Mouse (Mus musculus) heart, postnatal 10 days (tissue): ENCODE measurements around the gene Ror1. TPM values are rescaled to one million over a fixed set of nuclear protein-coding genes. Genes with fewer than 3 reads are reported as not detected.

Experiments
- DNase-seq, 2 experiments: peaks; one replicate each; pipeline ENCODE4 v3.0.0; 2021
- intact Hi-C: fragments of 180-260 bp; cut with DNase I; formaldehyde crosslinking; loops from one replicate; pipeline ENCODE4 v1.15.1; 2025
- total RNA-seq, 2 experiments: library from RNA; stranded (reverse); gene quantifications; 2 replicates each; pipeline ENCODE4 v1.2.3; 2021

Gene Ror1
- total RNA-seq, 2 experiments from 2014 or later: 23.5 to 24.0 TPM

DNA sequence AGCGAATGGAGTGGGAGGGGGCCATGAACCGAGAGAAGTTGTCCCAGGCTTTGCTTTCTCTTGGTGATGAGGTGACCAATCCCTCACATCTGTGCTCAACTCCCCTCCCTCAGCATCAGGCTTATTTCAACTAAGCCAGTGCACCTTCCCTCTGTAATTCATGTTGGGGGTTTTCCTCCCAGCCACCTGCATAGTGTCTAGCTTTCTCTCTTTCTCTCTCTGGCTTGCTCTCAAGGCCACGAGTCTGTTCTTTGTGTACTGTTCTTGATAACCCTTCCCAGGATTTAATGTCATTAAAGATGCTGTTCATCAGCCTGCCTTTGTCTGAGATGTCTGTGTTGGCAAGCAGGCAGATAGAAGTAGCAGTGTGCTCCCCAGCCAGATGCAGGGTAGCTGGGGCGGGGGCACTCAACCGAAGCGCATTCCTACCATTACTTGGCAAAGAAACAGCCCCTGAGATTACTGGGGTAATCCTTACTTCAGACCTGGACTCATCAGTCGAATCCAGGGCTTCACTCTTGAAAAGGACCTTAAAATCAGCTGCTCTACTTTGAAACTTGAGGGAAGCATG, 59.1 kb downstream of the Ror1 start:
- DNase-seq: no peak
- intact Hi-C loops: no loop called here

DNA sequence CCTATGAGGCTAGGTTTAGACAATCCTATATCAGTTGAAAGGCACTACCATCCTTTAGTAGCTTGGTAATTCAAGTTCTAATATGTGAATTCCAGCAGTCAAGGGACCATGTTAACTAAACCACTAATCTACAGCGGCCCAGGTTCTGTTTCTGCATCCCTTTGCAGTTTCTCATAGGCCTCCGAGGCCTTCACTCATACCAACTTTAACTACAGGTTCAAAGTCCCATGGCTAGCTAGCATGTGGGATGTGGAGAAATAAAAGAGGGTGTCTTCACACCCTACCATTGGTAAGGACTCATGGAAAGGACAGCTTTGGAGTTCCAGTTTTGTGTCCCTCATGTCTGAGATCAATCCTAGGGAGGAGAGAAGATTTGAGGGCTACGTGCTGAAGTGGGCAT, 60.1 kb downstream of the Ror1 start:
- DNase-seq: no peak
- intact Hi-C loops: no loop called here

DNA sequence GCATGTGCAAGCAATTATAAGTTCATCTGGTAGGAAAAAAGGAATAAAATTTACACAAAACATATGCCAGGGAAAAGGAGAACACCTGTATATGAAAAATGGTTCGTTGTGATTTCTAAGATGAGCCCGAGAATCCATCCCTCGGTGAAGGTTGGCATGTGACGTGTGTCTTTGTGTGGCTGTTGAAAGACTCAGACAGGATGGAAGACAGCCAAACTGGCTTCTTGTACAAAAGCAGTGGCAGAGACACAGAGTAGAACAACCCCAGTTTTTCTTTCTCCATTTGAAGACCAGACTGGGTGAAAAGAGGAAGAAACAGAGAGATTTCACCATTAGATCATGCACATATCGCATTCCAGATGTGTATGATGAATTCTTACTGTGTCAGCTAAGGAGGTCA, 62.8 kb downstream of the Ror1 start:
- intact Hi-C loops: no loop called here
- no peak for DNase-seq

DNA sequence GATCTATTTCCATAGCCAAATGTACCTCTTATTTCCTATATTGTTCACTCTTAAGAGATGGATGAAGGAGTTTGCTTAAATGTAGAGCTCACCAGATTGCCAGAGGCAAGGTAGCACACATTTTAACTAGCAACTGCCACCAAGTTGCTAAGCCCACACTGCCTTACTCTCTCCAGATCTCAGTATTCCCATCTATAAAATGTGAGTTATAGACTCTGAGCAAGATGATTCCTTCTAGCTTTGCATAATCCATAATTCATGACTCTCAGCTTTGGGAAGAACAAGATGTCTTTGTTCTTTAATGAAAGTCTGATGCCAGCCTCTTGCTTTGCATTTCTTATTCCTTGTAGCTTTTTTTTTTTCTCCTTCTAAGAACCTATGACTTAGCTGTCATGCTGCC, 64.6 kb downstream of the Ror1 start:
- DNase-seq: no peak
- intact Hi-C loops: loop anchor here (5.0 kb wide), 1 partner anchor 63 kb away; the partner anchor contains the start of gene Ror1

DNA sequence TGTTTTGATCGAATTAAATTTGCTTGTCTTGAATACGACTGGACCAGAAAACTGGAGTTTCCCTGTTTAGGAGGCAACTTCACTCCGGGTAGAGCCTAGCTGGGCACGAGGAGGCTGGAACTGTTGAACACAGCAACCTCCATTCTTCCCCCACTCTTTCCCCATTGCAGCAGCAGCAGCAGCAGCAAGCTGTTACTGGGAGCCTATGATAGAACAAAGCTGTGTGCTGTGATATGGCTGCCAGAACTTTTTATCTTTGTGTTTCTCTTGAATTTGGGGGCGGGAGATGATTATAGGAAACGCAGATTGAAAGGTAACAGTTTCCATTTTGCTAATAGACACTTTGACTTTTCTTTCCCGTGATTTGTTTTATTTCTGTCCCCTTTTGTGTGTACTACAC, 70.2 kb downstream of the Ror1 start:
- intact Hi-C loops: no loop called here
- DNase-seq: peak in 1 of 2 experiments; percentile 33

DNA sequence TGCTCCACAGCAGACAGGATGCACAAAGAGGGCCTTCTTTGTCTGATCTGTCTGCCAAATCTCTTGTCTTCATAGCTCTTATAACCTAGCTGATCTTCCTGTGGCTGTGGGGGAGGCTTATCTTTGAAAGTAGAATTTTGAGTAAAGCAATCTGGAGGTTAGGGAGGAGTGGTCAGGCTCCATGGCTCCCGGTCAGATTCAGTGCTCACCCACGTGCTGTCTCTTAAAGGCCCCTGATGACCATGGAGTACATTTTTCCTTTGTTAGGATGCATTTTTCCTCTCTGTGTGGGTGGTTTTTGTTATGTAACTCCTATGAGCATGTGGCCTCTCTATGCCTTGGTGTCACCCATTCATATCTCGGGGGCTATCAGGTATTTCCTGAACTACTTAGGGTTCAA, 71.3 kb downstream of the Ror1 start:
- DNase-seq: peak in 1 of 2 experiments; percentile 29
- intact Hi-C loops: no loop called here

DNA sequence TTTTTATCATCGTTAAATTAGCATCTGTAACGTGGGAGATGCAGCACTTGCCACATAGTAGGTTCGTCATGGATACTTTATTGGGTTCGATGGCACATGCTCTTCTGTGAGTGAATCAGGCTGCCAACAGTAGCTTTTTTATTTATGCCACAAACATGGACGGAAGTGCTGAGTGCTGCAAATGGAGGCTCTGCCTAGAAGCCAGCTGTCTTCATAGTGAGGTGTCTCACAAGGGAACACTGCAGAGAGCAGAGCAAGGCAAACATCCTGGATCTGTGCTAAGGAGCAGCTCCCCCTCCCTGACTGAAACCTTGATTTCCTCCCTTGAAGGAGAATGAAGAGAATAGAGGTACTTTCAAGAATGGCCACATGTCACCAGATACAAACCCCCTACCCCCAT, 74.1 kb downstream of the Ror1 start:
- intact Hi-C loops: no loop called here
- DNase-seq: peak in 1 of 2 experiments; percentile 22

DNA sequence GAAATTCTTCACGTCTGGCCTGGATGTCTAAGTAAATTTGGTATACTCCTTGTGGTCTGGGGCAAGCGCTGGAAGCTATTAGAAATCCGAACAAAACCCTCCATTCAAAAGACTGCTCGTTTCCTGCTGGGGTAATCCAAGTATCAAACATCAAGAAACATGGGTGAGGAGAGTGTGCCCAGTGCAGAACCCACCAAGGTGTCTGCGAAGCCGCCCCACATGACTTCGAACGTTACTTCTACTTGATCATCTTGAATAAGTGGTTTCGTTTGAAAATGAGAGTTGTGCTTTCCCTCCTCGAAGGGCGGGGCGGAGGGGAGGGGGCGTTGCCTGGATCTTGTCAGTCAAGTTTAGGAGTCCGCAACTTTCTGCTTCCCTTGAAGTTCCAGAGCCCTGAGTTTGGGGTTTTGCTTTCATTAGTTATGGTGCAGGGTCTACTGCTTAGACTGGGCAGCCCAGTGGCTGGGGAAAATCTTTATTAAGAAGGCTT, 74.6 kb downstream of the Ror1 start:
- DNase-seq: peak in 1 of 2 experiments; percentile 30
- intact Hi-C loops: no loop called here

DNA sequence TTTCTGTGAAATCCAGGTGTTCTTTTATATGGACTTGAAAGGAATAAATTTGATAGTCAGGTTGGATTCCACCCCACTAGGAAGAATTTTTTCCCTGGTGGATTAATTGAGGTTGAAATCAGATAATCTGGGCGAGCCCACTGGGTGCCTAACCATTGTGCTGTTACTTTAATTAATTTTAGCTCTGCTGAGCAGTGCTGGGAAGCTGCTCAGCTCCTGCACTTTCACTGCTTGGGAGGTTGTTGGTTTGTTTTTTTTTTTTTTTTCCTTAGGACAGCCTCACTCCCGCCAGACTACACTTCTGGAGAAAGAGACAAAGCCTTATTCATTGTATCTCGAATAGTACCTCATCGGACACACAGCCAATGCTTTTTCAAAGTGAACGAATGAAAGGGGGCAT, 75.2 kb downstream of the Ror1 start:
- DNase-seq: no peak
- intact Hi-C loops: no loop called here

DNA sequence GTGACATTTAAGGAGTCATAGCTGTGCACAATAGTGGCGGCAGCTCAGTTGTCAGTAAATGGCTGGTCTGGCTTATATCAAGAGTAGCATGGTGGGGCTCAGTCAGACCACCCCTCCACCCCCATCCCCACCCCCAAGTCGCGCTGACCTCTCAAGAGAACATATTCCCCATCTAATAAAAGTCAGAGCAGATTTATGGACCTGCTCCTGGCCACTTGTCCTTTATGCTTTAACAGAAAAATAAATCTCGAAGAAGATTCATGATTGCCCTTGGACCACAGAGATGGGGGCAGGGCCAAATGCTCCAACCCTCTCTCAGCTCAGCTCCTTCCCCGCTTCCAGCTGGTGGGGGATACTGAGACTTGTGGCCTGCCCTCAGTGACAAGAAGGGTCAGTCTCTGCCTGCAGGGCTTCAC, 75.9 kb downstream of the Ror1 start:
- DNase-seq: no peak
- intact Hi-C loops: no loop called here

DNA sequence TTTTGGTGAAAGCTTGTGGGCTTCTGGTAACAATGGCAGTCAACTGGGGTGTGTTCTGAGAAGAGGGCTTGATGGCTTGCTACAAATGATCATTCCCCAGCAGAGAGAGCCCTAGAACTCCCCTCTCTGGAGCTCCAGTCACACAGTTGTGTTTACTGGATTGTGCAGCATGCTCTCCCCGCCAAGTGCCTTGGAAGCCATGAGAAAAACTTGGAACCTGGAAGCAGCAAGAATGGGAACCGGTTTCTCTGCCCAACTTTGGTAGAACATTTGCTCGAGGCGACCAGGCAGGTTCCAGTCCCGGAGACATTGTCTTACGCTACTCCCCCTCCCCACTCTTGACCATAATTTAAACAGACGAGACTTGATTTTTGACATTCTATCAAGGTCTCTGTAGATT, 80.0 kb downstream of the Ror1 start:
- intact Hi-C loops: no loop called here
- peak; percentile 35 to 45 for DNase-seq

DNA sequence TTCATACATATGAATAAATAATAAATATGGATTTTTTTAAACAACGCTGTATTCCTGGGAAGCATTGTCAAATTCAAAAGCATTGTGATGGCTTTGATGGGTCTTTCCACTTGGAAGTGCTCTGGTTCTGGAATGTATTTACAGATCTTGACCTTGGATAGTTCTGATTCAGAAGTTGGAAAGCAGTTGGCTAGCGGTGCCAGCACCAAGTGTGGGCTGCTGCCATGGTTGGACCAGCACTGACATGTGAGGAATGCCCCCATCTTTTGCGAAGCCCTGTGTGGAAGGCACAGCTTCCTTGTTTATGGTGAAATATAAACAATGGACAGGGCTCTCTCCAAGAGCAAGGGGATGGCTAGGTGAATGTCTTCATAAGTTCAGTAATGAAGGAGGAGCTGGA, 82.7 kb downstream of the Ror1 start:
- intact Hi-C loops: no loop called here
- DNase-seq: no peak

DNA sequence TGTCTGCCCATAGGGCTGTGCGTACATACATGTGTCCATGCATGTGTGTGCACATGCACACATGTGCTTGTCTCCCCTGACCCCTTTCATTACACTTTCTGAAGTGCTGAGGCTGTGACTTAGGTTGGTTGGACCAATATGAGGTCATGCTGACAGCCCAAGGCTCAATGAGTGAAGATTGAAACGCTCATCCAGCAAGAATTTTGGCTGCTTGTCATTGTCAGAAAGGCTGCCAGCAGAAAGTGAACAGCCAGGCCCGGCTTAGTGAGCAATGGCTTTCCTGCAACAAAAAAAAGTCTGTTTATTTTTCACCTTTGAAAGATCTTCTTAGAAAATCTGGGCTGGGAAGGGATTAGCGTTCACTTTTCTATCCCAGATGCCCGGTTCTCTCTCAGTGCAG, 86.1 kb downstream of the Ror1 start:
- intact Hi-C loops: no loop called here
- peak; percentile 88 to 89 for DNase-seq

DNA sequence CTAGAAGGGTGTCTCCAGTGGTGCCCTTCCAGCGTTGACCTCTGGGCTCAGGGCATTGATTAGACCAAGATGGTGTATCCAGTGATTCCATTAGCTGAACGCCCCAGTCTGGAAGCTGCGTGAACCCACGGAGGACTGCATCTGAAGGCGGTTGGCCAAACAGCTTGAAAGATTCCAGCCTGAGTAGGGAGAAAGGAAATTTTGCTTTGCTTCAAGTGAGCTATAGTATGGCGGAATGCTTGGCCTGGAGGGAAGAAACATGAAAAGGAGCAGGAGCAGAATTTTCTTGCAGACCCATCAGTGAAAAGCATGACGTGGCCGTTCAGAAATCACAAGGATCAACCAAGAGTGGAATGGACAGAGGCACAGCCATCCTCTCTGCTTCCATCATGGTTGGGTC, 91.2 kb downstream of the Ror1 start:
- no peak for DNase-seq
- intact Hi-C loops: no loop called here

DNA sequence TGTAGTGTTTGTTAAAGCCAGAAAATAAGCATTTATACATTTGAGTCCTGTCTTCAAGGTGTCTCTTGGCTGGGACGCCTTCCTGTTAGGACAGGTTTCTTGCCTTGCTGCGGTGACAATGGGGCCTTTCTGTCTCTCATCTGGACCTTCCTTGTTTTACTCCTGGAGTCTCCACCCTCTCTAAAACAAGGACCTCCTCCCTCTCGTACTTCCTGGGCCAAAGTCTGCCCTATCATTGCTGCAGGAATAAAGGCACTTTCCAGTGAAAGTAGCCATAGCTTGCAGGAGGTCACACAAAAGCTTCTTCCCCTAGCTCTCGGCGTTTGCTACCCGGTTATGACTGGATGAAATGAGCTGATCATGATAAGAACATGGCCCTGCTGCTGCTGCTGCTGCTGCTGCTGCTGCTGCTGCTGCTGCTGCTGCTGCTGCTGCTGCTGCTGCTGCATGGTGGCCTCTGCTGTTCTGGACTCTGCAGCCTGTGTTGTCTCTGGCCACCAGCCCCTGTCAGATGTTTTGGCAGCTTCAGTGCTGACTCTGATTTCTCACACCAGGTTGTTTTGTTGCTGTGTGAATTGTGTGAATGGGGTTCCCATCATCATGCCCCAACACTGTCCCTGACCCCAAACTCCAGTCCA, 92.1 kb downstream of the Ror1 start:
- intact Hi-C loops: no loop called here
- no peak for DNase-seq

DNA sequence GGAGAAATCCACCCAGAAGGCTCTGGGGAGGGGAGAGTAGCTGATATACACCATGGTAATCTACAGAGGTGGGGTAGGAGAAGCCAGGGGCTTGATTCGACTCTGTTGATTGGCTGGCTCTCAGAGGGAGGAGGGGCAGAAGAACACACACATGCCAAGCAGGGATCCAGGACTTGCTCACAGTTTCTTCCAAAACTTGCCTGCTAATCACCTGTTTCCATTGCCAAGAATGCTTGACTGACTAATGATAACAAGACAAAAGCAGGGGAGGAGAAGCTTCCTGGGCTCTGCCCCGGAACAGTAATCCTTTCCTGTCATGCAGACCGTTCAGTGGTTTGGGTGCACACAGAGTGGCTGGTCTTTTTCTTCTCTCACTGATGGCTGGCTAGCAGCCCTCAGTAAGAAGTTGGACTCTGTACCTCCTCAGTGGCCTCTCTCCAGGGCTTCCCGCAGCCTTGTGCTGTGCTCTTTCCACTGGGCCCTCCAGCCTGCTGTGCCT, 92.7 kb downstream of the Ror1 start:
- peak; percentile 70 to 73 for DNase-seq
- intact Hi-C loops: no loop called here

DNA sequence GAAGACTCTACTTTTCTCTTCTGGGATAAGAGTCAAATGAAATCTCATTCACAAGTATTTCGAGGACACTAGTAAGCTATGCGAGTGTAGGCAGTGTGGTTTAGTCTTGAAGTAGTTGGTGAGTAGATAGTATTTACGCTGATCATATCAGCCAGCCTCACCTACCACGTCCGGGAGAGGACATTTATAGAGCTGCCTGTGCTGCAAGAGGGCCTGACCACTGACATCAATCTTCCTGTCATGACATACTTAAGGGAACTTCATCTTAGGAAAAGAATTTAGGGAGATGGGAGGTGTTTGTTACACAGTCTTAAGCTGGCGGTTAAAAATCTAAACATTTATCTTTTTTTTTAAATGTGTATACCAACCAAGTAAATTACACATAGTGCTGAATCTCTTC, 95.9 kb downstream of the Ror1 start:
- intact Hi-C loops: no loop called here
- DNase-seq: no peak

DNA sequence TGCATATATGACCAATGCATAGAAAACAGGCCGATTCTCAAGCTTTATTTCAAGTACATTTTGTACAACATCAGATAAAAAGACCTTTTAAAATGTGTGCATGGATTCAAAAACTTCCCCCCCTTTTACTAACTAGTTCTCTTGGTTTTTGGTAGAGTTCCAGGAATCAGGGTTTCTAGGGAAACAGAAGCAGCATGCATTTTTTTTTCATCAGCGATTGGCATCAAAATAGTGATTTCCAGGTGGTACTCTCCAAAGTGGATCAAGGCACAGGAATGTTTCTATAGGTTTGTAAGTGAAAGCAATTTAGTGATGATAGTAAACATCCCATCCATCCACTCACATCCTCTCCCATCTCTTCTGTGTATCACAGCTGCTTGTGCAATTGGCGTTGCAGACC, 98.5 kb downstream of the Ror1 start:
- DNase-seq: no peak
- intact Hi-C loops: no loop called here

DNA sequence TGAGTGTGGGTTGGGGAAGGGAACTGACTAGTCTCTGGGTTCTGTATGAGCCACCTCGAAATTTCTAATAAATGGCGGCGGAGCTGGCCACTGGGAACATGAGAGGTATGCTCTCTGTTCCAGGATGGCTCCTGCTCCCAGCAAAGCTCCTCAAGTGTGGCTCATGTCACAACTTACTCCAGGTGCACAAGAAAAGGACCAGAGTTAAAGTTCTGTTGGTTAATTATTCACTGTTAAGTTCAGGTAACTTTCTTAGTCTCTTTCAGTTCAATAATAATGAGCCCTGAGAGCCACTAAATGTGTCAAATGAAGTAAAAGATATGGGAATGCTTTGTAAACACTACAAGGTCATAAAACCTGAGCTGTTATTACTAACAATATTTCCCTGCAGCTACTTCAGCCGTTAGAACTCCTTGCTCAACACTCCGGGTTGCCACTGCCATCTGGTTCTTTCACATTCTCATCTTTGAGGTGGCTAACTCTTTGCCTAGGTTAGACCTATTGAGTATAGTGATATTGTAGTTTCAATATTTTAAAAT, 100.7 kb downstream of the Ror1 start:
- intact Hi-C loops: no loop called here
- no peak for DNase-seq

DNA sequence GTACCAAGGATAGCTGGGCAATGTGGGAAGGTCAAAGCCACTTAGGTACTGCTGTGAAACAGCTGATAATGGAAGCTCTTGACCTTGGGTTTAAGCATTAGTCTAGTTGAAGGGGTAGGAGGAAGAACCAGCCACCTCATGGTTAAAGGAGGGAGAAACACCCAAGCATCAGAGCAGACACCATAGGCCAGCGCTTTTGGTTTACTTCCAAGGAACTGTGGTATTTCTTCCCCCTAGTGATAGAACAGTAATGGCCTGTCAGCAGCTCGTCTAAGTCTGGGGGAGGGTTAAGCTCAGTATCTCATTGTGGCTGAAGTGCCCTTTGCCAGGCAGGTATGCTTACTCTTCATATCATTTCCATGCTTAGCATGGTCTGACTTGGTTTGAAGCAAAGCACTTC, 102.7 kb downstream of the Ror1 start:
- intact Hi-C loops: no loop called here
- no peak for DNase-seq

DNA sequence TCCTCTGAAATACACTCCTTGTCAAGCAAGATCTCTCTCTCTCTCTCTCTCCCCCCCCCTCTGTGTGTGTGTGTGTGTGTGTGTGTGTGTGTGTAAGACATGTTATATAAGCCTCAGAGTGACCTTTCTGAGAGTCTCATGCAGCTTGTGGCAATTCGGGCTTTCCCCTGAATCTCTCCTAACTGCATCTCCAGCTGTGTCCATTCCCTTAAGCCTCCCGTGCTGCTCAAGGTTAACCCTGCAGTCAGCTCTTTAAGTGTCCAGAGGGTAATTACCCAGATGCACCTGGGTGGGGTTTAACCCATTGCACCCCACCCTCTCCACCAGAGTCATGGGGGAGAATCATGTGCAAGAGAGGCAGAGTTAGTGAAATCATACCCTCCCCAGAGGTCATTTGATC, 105.7 kb downstream of the Ror1 start:
- no peak for DNase-seq
- intact Hi-C loops: no loop called here

DNA sequence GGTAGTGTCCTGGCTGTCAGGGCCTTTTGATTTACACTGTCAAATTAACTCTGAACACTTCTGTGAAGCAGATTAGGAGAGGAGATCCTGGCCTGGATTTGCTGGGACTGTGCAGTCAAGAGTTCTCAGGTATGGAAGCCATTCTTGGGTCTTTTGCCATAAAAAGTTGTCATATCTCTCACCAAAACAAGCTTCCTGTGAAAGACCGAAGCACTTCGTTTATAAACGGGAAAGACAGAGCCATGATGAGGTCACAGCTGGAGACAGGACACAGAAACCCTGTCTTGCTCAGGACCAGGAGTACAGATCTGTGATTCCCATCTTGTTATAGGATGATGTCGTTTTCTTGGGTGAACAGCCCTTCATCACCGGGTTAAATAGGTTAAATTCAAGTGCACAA, 107.5 kb downstream of the Ror1 start:
- DNase-seq: no peak
- intact Hi-C loops: no loop called here
